Mouse (Mus musculus) stomach, postnatal 0 days (tissue): ENCODE data around the gene Fchsd2. TPM values are rescaled to one million over a fixed set of nuclear protein-coding genes. Genes with fewer than 3 reads are reported as not detected.

Experiments used
- ATAC-seq: fragments of 200-750 bp; cut with Nextera tagmentation; 2 replicates; pipeline ENCODE4 v1.8.0; 2017; ENCODE audit not compliant: low FRiP score, low TSS enrichment
- DNase-seq: peaks from one replicate; pipeline ENCODE4 v3.0.0-alpha.2; 2016; ENCODE audit warnings: low spot score
- H3K27ac ChIP-seq: fragments of 300-500 bp; sonication (generic); replicated peaks from 2 replicates; pipeline ENCODE4 v1.5.1; 2014; ENCODE audit warnings: mild to moderate bottlenecking, control low read depth
- H3K27me3 ChIP-seq: fragments of 300-500 bp; sonication (generic); 2 replicates; pipeline ENCODE4 v1.6.1; 2014; ENCODE audit warnings: low read length; ENCODE audit not compliant: control insufficient read depth, insufficient read depth
- H3K36me3 ChIP-seq: fragments of 300-500 bp; sonication (generic); 2 replicates; pipeline ENCODE4 v1.6.1; 2014; ENCODE audit warnings: low read length, mixed read lengths; ENCODE audit not compliant: control insufficient read depth, insufficient read depth
- H3K4me1 ChIP-seq: fragments of 300-500 bp; sonication (generic); replicated peaks from 2 replicates; pipeline ENCODE4 v1.6.1; 2014; ENCODE audit warnings: antibody characterized with exemption; ENCODE audit not compliant: control insufficient read depth, insufficient read depth
- H3K4me2 ChIP-seq: fragments of 300-500 bp; sonication (generic); replicated peaks from 2 replicates; pipeline ENCODE4 v1.6.1; 2014; ENCODE audit warnings: low read depth, mild to moderate bottlenecking, control low read depth, moderate library complexity
- H3K4me3 ChIP-seq: fragments of 300-500 bp; sonication (generic); 2 replicates; pipeline ENCODE4 v1.5.1; 2014; ENCODE audit warnings: low read depth, low read length, control low read depth
- H3K9ac ChIP-seq: fragments of 300-500 bp; sonication (generic); 2 replicates; pipeline ENCODE4 v1.6.1; 2014; ENCODE audit warnings: mild to moderate bottlenecking, low read length, control low read depth, mixed read lengths
- H3K9me3 ChIP-seq: fragments of 300-500 bp; sonication (generic); 2 replicates; pipeline ENCODE4 v1.6.1; 2016; ENCODE audit warnings: low read length; ENCODE audit not compliant: control insufficient read depth
- CTCF ChIP-seq: IDR thresholded peaks from 2 replicates; pipeline ENCODE4 v1.5.1; 2016; ENCODE audit warnings: antibody characterized with exemption, low read depth, mild to moderate bottlenecking, moderate library complexity
- EP300 ChIP-seq: optimal IDR thresholded peaks from 2 replicates; pipeline ENCODE3; 2016; ENCODE audit warnings: antibody characterized with exemption
- WGBS: fragments of 180-500 bp; shearing (Covaris S2); extraction: QIAGEN DNeasy Blood & Tissue Kit; methylation state at CpG from one replicate; pipeline ENCODE4 v1.1.7; 2014; 5-methylcytosine and 5-hydroxymethylcytosine counted together
- polyA plus RNA-seq: library from polyadenylated mRNA; unstranded; fragments of >200 nt; fragmentation: Nextera tagmentation; extraction: Ambion mirVana; gene quantifications from 2 replicates; pipeline ENCODE4 v1.2.1, GENCODE M21; 2015

Gene Fchsd2
- polyA plus RNA-seq, 1 experiment from 2014 or later = 6.4 TPM

- 78% methylated on average over 5 of the region's 5 CpGs for WGBS
- no peak for ATAC-seq
These were observed 2.9 kb downstream of the Fchsd2 start for GRCm38 (mm10) chr7:101095560-101095959.

DNA sequence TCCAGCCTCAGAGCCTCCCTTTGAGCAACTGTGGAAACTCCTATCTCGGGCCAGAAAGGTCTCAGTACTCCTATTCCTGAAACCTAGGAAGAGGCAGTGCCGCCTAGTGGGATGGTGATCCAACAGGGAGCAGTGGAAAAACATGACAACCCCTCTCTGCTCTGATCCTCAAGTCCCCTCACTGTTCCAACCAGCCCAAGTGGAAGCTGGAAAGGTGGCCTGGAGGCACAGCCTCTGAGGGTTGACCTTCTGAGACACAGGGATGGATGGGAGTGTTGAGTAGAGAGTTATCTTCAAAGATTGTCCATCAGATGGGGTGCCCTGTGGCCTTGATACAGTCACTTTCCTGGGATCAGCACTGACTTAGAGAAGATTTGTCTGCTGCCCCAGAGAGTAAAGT lies 3.9 kb downstream of the Fchsd2 start:
- no peak for TF ChIP-seq EP300
- TF ChIP-seq CTCF = no peak
- no peak for DNase-seq
- Histone ChIP-seq H3K4me3 (no peak overlapping the region), H3K27me3 (no peaks in the 10 kb centered on the region), H3K27ac (no peak overlapping the region), H3K9ac (no peak overlapping the region), H3K4me2 (no peak overlapping the region), H3K4me1 (no peaks in the 10 kb centered on the region), H3K36me3 (no peaks in the 10 kb centered on the region), H3K9me3 (no peaks in the 10 kb centered on the region)
- no peak for ATAC-seq
- 86% methylated on average over 2 of the region's 2 CpGs for WGBS

More at GRCm38 (mm10) chr7:101095560-101095959, 2.9 kb downstream of the Fchsd2 start:
- Histone ChIP-seq H3K4me2 (no peak overlapping the region), H3K9me3 (no peaks in the 10 kb centered on the region), H3K4me1 (no peaks in the 10 kb centered on the region), H3K27ac (no peak overlapping the region), H3K36me3 (no peaks in the 10 kb centered on the region), H3K4me3 (no peak overlapping the region), H3K9ac (no peak overlapping the region), H3K27me3 (no peaks in the 10 kb centered on the region)
- TF ChIP-seq CTCF (no peak), EP300 (no peak)
- DNase-seq = no peak

DNA sequence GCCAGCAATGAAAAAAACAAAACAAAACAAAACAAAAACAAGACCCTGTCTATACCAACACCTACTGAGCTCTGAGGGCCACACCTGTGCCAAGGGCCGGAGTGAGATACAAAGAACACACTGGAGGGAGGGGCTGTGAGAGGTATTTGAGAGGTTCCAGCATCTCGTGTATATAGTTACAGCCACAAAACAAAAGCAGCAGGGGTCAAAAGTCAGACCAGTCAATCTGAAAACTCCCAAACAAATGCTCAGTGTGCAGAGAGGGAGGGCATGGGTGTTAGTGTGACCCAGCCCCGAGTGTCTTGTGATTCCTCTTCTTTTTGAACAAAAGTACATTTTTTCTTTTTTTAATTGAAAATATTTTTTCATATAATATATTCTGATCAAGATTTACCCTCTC lies 4.4 kb downstream of the Fchsd2 start:
- Histone ChIP-seq H3K27me3 (no peaks in the 10 kb centered on the region), H3K4me2 (no peak overlapping the region), H3K9me3 (no peaks in the 10 kb centered on the region), H3K4me1 (no peaks in the 10 kb centered on the region), H3K4me3 (no peak overlapping the region), H3K36me3 (no peaks in the 10 kb centered on the region), H3K9ac (no peak overlapping the region), H3K27ac (no peak overlapping the region)
- ATAC-seq = no peak
- no peak for TF ChIP-seq CTCF
- no peak for TF ChIP-seq EP300
- 39% methylated on average over 3 of the region's 3 CpGs for WGBS
- DNase-seq = no peak

GRCm38 (mm10) chr7:101099981-101100380 lies 7.3 kb downstream of the Fchsd2 start:
- Histone ChIP-seq H3K9ac (no peak overlapping the region), H3K4me2 (no peak overlapping the region), H3K27me3 (no peaks in the 10 kb centered on the region), H3K27ac (no peak overlapping the region), H3K4me1 (no peaks in the 10 kb centered on the region), H3K36me3 (no peaks in the 10 kb centered on the region), H3K4me3 (no peak overlapping the region), H3K9me3 (no peaks in the 10 kb centered on the region)
- ATAC-seq (no peak), DNase-seq (no peak)
- 75% methylated on average over 3 of the region's 3 CpGs for WGBS
- TF ChIP-seq CTCF (no peak), EP300 (no peak)

DNA sequence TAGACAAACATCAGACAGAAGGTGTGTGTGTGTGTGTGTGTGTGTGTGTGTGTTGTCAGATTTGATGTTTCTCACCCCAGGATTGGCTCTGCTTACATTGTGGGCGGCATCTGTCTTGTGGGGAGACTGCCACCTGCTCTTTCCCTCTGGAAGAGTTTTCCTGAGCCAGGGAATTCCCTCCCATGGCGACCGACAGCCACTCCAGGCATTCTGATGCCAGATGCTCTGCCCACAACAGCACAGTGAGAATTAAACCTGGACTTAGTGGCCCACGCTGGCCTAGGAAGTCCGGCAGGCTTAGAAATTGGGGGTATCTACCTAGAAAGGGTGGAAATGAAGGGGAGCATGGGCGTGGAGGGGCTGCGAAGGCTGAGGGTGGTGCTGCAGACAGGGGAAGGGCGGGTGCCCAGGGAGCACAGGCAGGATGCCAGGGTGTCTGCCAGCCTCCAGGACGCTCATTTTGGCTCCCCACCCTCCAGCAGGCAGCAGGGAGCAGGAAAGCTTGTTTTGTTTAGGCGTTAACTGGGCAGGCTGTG lies 8.6 kb downstream of the Fchsd2 start:
- DNase-seq (peak; percentile 34), ATAC-seq (peak; percentile 35; the same call in 1 of the 2 replicates)
- no peaks in the 10 kb centered on the region for H3K9me3 ChIP-seq
- H3K9ac ChIP-seq = peak overlapping the region; percentile 50; the same call in 1 of the 2 replicates
- H3K4me3 ChIP-seq = no peak overlapping the region
- no peak overlapping the region for H3K4me2 ChIP-seq
- H3K27me3 ChIP-seq = no peaks in the 10 kb centered on the region
- TF ChIP-seq CTCF = no peak
- no peak for TF ChIP-seq EP300
- H3K27ac ChIP-seq = peak overlapping the region; percentile 58; the same call in 1 of the 2 replicates
- H3K36me3 ChIP-seq = no peaks in the 10 kb centered on the region
- H3K4me1 ChIP-seq = no peaks in the 10 kb centered on the region
- WGBS = 50% methylated on average over 10 of the region's 10 CpGs

GRCm38 (mm10) chr7:101106666-101107065 lies 14.0 kb downstream of the Fchsd2 start:
- Histone ChIP-seq H3K27ac (no peak overlapping the region), H3K9ac (no peak overlapping the region), H3K4me3 (no peak overlapping the region), H3K9me3 (no peaks in the 10 kb centered on the region), H3K36me3 (no peaks in the 10 kb centered on the region), H3K4me2 (no peak overlapping the region), H3K27me3 (no peaks in the 10 kb centered on the region), H3K4me1 (no peaks in the 10 kb centered on the region)
- peak; percentile 12 for DNase-seq
- no peak for ATAC-seq
- TF ChIP-seq EP300 = no peak
- TF ChIP-seq CTCF = peak; percentile 32
- WGBS = 51% methylated on average over 2 of the region's 2 CpGs
